Mouse (Mus musculus) bone marrow, adult 2 months (tissue): ENCODE results near the gene Fkbp11.

Experiments used
- CTCF ChIP-seq: fragments of 200-500 bp; IDR thresholded peaks from 2 replicates; pipeline ENCODE4 v1.5.1; 2011; ENCODE audit warnings: low read length, control low read depth; ENCODE audit not compliant: control insufficient read depth, insufficient read depth
- POLR2A ChIP-seq: fragments of 200-500 bp; IDR thresholded peaks from 2 replicates; pipeline ENCODE4 v1.6.1; 2011; ENCODE audit warnings: low read depth, mild to moderate bottlenecking, control low read depth, low read length, borderline replicate concordance; ENCODE audit not compliant: control insufficient read depth

DNA sequence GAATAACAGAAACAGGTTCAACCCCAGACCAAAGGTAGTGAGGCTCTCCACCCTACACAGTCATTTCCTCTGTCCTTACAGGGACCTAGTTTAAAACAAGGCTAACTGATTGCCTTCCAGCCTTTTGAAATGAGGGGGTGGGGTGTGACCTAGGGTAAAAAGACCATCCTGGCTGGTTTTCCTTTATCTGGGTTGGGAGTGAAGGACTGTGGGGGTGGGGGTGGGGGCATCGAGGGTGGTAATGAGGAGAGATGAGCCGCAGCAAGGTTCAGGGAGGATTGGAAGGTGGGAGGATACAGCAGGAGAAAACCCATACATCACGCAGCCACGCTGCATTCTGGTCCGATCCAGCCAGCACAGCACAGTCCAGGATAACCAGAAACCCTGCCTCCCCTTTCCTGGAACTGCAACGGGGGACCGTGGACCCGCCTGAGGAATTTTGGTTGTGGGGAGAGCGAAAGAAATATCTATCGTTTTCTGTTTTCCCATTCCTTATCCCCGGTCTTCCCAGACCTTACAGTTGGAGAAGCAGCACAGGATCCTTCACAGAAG is 52.9 kb downstream of the Fkbp11 start:
- TF ChIP-seq POLR2A (no peak), CTCF (no peak)
